ENCODE assay signal across 17 mouse cellular contexts in genomic region chr11:84079887-84080286, GRCm38 (mm10). TPM values are rescaled to one million over a fixed set of nuclear protein-coding genes. Genes with fewer than 3 reads are reported as not detected.
A peak's percentile ranks its signal among the peaks of the same experiment; 100 is the strongest.
DNase-seq lines count a peak whose midpoint lies in the region; ATAC-seq and TF ChIP-seq lines count a peak whose summit lies in the region.
"Had no signal": no experiment of that assay in that cellular context is flagged by ENCODE, and none has a peak within 500 bp of the region (broad histone marks: within the 10 kb centered on the region; RNA-seq: fewer than 3 reads in every experiment).

No protein-coding gene starts in this region.

- H3K27me3 ChIP-seq in heart, embryonic 13.5 days (replicated peaks) = no peaks in the 10 kb centered on the region
- H3K27me3 ChIP-seq in kidney, embryonic 15.5 days = no peaks in the 10 kb centered on the region
- H3K27me3 ChIP-seq: embryonic facial prominence, embryonic 13.5 days; limb, embryonic 15.5 days; neural tube, embryonic 12.5 days; stomach, embryonic 15.5 days had no signal

- peaks cover 42% of the 10 kb centered on the region for H3K36me3 ChIP-seq in heart, embryonic 13.5 days
- H3K36me3 ChIP-seq in kidney, embryonic 15.5 days = peaks cover 60% of the 10 kb centered on the region

- H3K4me1 ChIP-seq in heart, embryonic 13.5 days = peaks cover 23% of the 10 kb centered on the region
- no peaks in the 10 kb centered on the region for H3K4me1 ChIP-seq in kidney, embryonic 15.5 days
- H3K4me1 ChIP-seq in embryonic fibroblast, embryonic 13.5 days (ENCODE audit: control insufficient read depth, insufficient read depth, low read length) = peaks cover 13% of the 10 kb centered on the region
- H3K4me1 ChIP-seq: forebrain, embryonic 10.5 days; midbrain, embryonic 10.5 days; neural tube, embryonic 12.5 days; stomach, embryonic 15.5 days had no signal

- no peak for ATAC-seq in heart, embryonic 13.5 days (ENCODE audit: extremely low read depth, insufficient number of reproducible peaks, low FRiP score, low TSS enrichment)
- no peak for ATAC-seq in kidney, embryonic 15.5 days (replicated peaks; ENCODE audit: low FRiP score)

- TF ChIP-seq CTCF in embryonic fibroblast, embryonic 13.5 days (IDR thresholded peaks at IDR 0.05; ENCODE audit: borderline replicate concordance, insufficient read depth, low read length) = no peak

- no peak for DNase-seq in heart, adult 11 months
- no peak for DNase-seq in kidney, postnatal 25 days
- DNase-seq in lung, postnatal 25 days (ENCODE audit: low spot score) = peak; percentile 60
- no peak for DNase-seq in frontal cortex, postnatal 36 days (ENCODE audit: low spot score in 2 of 2)
- no peak for DNase-seq in urinary bladder, adult 2 months (ENCODE audit: low spot score)
- DNase-seq: adrenal gland, postnatal 36 days; cerebellum, adult 2 months; gastrocnemius, postnatal 36 days had no signal

- H3K9me3 ChIP-seq in heart, embryonic 13.5 days = no peaks in the 10 kb centered on the region
- no peaks in the 10 kb centered on the region for H3K9me3 ChIP-seq in kidney, embryonic 15.5 days (replicated peaks)
- H3K9me3 ChIP-seq: embryonic facial prominence, embryonic 13.5 days; forebrain, embryonic 10.5 days; limb, embryonic 15.5 days; midbrain, embryonic 10.5 days; neural tube, embryonic 12.5 days; stomach, embryonic 15.5 days had no signal

- 49% methylated on average over 4 of the region's 4 CpGs for WGBS in heart, embryonic 13.5 days
- 77% methylated on average over 4 of the region's 4 CpGs for WGBS in kidney, embryonic 15.5 days

- H3K4me2 ChIP-seq in heart, embryonic 13.5 days = peak overlapping the region; percentile 6; the same call in 1 of the 2 replicates
- H3K4me2 ChIP-seq in kidney, embryonic 15.5 days = no peak overlapping the region
- H3K4me2 ChIP-seq: embryonic facial prominence, embryonic 13.5 days; limb, embryonic 15.5 days; neural tube, embryonic 12.5 days; stomach, embryonic 15.5 days had no signal

- no peak for TF ChIP-seq POLR2A in embryonic fibroblast, embryonic 13.5 days (IDR thresholded peaks at IDR 0.05; ENCODE audit: low read depth, low read length)

- H3K27ac ChIP-seq in heart, embryonic 13.5 days (replicated peaks) = peak overlapping the region; percentile 55
- peak overlapping the region; percentile 69 for H3K27ac ChIP-seq in kidney, embryonic 15.5 days
- H3K27ac ChIP-seq in embryonic fibroblast, embryonic 13.5 days (ENCODE audit: insufficient read depth, low read length) = peak overlapping the region; percentile 28; the same call in 1 of the 2 replicates
- H3K27ac ChIP-seq: embryonic facial prominence, embryonic 13.5 days; forebrain, embryonic 10.5 days; midbrain, embryonic 10.5 days; neural tube, embryonic 12.5 days; stomach, embryonic 15.5 days had no signal

- no peak overlapping the region for H3K9ac ChIP-seq in heart, embryonic 13.5 days
- H3K9ac ChIP-seq in kidney, embryonic 15.5 days = no peak overlapping the region
- H3K9ac ChIP-seq: embryonic facial prominence, embryonic 13.5 days; limb, embryonic 15.5 days; neural tube, embryonic 12.5 days; stomach, embryonic 15.5 days had no signal

- H3K4me3 ChIP-seq in heart, embryonic 13.5 days = no peak overlapping the region
- no peak overlapping the region for H3K4me3 ChIP-seq in kidney, embryonic 15.5 days (replicated peaks)
- no peak overlapping the region for H3K4me3 ChIP-seq in embryonic fibroblast, embryonic 13.5 days (ENCODE audit: insufficient read depth, low read length)
- H3K4me3 ChIP-seq: embryonic facial prominence, embryonic 13.5 days; forebrain, embryonic 10.5 days; limb, embryonic 15.5 days; midbrain, embryonic 10.5 days; neural tube, embryonic 12.5 days; stomach, embryonic 15.5 days had no signal

RNA-seq across cellular contexts. Expression of gene Dusp14, which starts 10.8 kb away (rescaled TPM):
- 5.1 and 6.6 TPM in 2 replicates for polyA plus RNA-seq in heart, embryonic 13.5 days (2015; fragmentation: Nextera tagmentation; extraction: Ambion mirVana)
- 30.2 and 32.6 TPM in 2 replicates for polyA plus RNA-seq in kidney, embryonic 15.5 days (2015; fragmentation: Nextera tagmentation; extraction: Ambion mirVana)
- polyA plus RNA-seq in embryonic fibroblast, embryonic 13.5 days (2011; ENCODE audit: insufficient read length, low read depth, missing spikeins) = 16.2 and 21.0 TPM in 2 replicates
- polyA plus RNA-seq in urinary bladder, adult 2 months (2012; rRNA removed) = 9.1 and 11.7 TPM in 2 replicates

RNA-seq across cellular contexts. Expression of gene Tada2a, which starts 49.5 kb away (rescaled TPM):
- 19.9 and 20.4 TPM in 2 replicates for polyA plus RNA-seq in heart, embryonic 13.5 days (2015; fragmentation: Nextera tagmentation; extraction: Ambion mirVana)
- polyA plus RNA-seq in kidney, embryonic 15.5 days (2015; fragmentation: Nextera tagmentation; extraction: Ambion mirVana) = 34.6 and 35.1 TPM in 2 replicates
- 26.2 and 33.0 TPM in 2 replicates for polyA plus RNA-seq in embryonic fibroblast, embryonic 13.5 days (2011; ENCODE audit: insufficient read length, low read depth, missing spikeins)
- polyA plus RNA-seq in urinary bladder, adult 2 months (2012; rRNA removed) = 28.1 and 29.1 TPM in 2 replicates

RNA-seq across cellular contexts. Expression of gene Acaca, which starts 49.6 kb away (rescaled TPM):
- polyA plus RNA-seq in heart, embryonic 13.5 days (2015; fragmentation: Nextera tagmentation; extraction: Ambion mirVana) = 6.6 and 6.7 TPM in 2 replicates
- 11.6 and 14.4 TPM in 2 replicates for polyA plus RNA-seq in kidney, embryonic 15.5 days (2015; fragmentation: Nextera tagmentation; extraction: Ambion mirVana)
- polyA plus RNA-seq in embryonic fibroblast, embryonic 13.5 days (2011; ENCODE audit: insufficient read length, low read depth, missing spikeins) = 49.2 and 52.2 TPM in 2 replicates
- 17.6 and 18.8 TPM in 2 replicates for polyA plus RNA-seq in urinary bladder, adult 2 months (2012; rRNA removed)
